Mouse (Mus musculus) intestine, embryonic 14.5 days (tissue): ENCODE results near the gene Gipc1. TPM values are rescaled to one million over a fixed set of nuclear protein-coding genes. Genes with fewer than 3 reads are reported as not detected.
A peak's percentile ranks its signal among the peaks of the same experiment; 100 is the strongest.

Experiments used
- ATAC-seq: fragments of 200-750 bp; cut with Nextera tagmentation; replicated peaks from 2 replicates; pipeline ENCODE4 v1.8.0; 2017; ENCODE audit warnings: low read depth, moderate number of reproducible peaks, moderate TSS enrichment, moderate library complexity; ENCODE audit not compliant: low FRiP score, low TSS enrichment
- DNase-seq: peaks from one replicate; pipeline ENCODE4 v3.0.0-alpha.2; 2018; ENCODE audit warnings: low spot score
- H3K27ac ChIP-seq: fragments of 300-500 bp; sonication (generic); 2 replicates; pipeline ENCODE4 v1.5.1; 2014; ENCODE audit warnings: low read depth, mild to moderate bottlenecking, control low read depth
- H3K27me3 ChIP-seq: fragments of 300-500 bp; sonication (generic); replicated peaks from 2 replicates; pipeline ENCODE4 v1.6.1; 2014; ENCODE audit warnings: low read length, control low read depth; ENCODE audit not compliant: control insufficient read depth, insufficient read depth
- H3K36me3 ChIP-seq: fragments of 300-500 bp; sonication (generic); 2 replicates; pipeline ENCODE4 v1.6.1; 2014; ENCODE audit warnings: low read length, control low read depth; ENCODE audit not compliant: control insufficient read depth, insufficient read depth
- H3K4me1 ChIP-seq: fragments of 300-500 bp; sonication (generic); replicated peaks from 2 replicates; pipeline ENCODE4 v1.6.1; 2014; ENCODE audit warnings: low read length, control low read depth, mixed read lengths; ENCODE audit not compliant: control insufficient read depth, insufficient read depth
- H3K4me2 ChIP-seq: fragments of 300-500 bp; sonication (generic); 2 replicates; pipeline ENCODE4 v1.6.1; 2014; ENCODE audit warnings: low read length
- H3K4me3 ChIP-seq: fragments of 300-500 bp; sonication (generic); 2 replicates; pipeline ENCODE4 v1.5.1; 2014; ENCODE audit warnings: low read depth, low read length, control low read depth, mixed read lengths
- H3K9ac ChIP-seq: fragments of 300-500 bp; sonication (generic); 2 replicates; pipeline ENCODE4 v1.6.1; 2014; ENCODE audit warnings: mild to moderate bottlenecking, low read length
- H3K9me3 ChIP-seq: fragments of 300-500 bp; sonication (generic); 2 replicates; pipeline ENCODE4 v1.6.1; 2016; ENCODE audit warnings: low read length, control low read depth; ENCODE audit not compliant: control insufficient read depth
- WGBS: fragments of 180-500 bp; shearing (Covaris S2); extraction: QIAGEN DNeasy Blood & Tissue Kit; methylation state at CpG from one replicate; pipeline ENCODE4 v1.1.7; 2014; 5-methylcytosine and 5-hydroxymethylcytosine counted together
- polyA plus RNA-seq: library from polyadenylated mRNA; unstranded; fragments of >200 nt; fragmentation: Nextera tagmentation; extraction: Ambion mirVana; gene quantifications from 2 replicates; pipeline ENCODE4 v1.2.1, GENCODE M21; 2014

The Gipc1 gene
- polyA plus RNA-seq = 158 and 160 TPM in 2 replicates

DNA sequence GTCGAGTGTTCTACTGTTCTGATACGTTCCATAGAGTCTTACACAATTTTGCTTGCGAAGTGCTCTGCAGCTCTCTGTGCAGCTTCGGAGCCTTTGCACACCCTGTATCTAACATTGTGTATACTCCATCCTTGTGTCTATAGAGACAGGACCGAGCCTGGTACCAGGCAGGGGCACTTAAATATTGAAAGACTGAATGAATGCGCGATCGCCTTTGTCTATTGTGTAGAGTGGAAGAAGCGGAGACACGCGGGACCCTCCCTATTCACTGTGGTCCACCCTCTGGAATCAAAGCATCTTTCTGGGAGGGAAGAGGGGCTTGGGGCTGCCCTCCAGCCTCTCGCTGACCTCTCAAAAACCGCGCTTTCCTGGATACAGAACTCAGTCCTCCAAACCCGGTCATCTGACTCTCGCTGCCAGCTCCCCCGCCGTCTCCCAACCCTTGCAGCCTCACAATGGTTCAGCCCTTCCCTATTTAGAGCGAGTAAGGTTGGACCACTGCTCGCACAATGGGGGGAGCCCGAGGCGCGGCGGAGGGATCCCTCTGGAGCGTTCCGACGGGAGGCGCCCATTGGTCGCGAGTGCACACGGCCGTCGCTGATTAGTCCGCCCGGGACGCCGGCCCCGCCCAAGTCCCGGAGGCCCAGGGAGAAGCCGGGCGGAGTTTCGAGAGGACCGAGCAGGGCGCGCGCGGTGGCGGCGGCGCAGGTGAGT lies at the start of gene Gipc1:
Gipc1 (plus strand) TSS at position 648 of the 714 bp plus-strand sequence.
- ATAC-seq (peak; percentile 95), DNase-seq (peak; percentile 96)
- Histone ChIP-seq H3K4me2 (peak within 1 kb of the TSS; percentile 72), H3K27ac (peak within 1 kb of the TSS; percentile 76), H3K9me3 (no peaks in the 10 kb centered on the region), H3K27me3 (no peaks in the 10 kb centered on the region), H3K4me1 (peaks cover 12% of the 10 kb centered on the region), H3K36me3 (peaks cover 9% of the 10 kb centered on the region; the same call in 1 of the 2 replicates), H3K9ac (peak within 1 kb of the TSS; percentile 81), H3K4me3 (peak within 1 kb of the TSS; percentile 95)
- WGBS = 5% methylated on average over 42 of the region's 50 CpGs

DNA sequence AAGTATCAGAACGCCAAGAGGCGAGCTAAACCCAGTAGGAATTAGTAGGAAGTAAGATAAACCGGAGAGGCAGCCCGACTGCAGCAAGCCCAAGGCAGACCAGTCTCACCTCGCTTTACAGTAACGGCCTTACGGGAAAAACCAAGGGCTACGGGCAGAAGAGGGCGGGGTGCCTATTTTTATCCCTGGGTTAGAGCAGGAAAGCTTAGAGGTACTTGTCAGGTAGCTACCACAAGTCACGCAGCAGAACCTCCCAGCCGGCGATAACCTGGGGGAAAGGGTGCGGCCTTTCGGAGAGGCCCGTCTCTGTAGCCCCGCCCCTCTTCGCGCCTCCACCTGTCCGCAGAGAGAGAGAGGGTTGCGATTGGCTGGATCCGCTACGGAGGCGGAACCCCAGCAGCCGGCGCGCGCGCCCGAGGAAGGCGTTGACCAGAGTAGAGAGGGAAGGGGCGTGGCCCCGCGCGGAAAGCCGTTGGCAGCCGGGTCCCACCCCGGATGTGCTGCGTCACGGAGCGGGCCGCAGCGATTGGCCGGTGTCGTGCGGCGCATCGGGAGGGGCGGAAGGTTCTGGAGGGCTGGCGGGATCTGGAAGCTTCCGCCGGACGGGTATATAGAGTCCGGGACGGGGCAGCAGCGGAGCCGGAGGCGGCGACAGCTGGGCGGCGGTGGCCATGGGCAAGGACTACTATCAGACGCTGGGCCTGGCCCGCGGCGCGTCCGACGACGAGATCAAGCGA lies 44.6 kb upstream of the Gipc1 start, which contains the start of the genes Tecr and Dnajb1:
Tecr (minus strand) TSS at position 311 of the 737 bp plus-strand sequence.
Dnajb1 (plus strand) TSS at position 533 of the 737 bp plus-strand sequence.
- Histone ChIP-seq H3K36me3 (peaks cover 33% of the 10 kb centered on the region), H3K4me3 (peak within 1 kb of the TSS; percentile 79), H3K4me1 (peaks cover 11% of the 10 kb centered on the region), H3K27ac (peak within 1 kb of the TSS; percentile 96), H3K9me3 (no peaks in the 10 kb centered on the region), H3K27me3 (no peaks in the 10 kb centered on the region), H3K9ac (peak within 1 kb of the TSS; percentile 84), H3K4me2 (peak within 1 kb of the TSS; percentile 97)
- under 1% methylated on average over 52 of the region's 69 CpGs for WGBS
- ATAC-seq (peak; percentile 94), DNase-seq (peak; percentile 98)

DNA sequence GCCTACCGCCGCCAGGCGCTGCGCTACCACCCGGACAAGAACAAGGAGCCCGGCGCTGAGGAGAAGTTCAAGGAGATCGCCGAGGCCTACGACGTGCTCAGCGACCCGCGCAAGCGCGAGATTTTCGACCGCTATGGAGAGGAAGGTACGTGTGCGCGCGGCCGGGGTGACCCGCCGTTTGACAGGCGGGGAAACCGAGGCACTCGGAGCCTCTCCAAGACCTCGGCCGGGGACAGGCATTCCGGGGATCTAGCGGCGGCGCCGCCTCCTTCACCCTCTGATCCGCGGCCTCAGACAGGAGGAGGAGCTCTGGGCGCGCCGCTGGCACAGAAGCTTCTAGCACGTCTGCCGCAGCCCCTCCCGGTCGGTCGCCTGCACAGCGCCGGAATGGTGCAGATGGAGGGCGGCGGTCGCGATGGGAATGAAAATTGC lies 44.1 kb upstream of the Gipc1 start:
- peaks cover 11% of the 10 kb centered on the region for H3K4me1 ChIP-seq
- under 1% methylated on average over 47 of the region's 51 CpGs for WGBS
- ATAC-seq = peak; percentile 74

DNA sequence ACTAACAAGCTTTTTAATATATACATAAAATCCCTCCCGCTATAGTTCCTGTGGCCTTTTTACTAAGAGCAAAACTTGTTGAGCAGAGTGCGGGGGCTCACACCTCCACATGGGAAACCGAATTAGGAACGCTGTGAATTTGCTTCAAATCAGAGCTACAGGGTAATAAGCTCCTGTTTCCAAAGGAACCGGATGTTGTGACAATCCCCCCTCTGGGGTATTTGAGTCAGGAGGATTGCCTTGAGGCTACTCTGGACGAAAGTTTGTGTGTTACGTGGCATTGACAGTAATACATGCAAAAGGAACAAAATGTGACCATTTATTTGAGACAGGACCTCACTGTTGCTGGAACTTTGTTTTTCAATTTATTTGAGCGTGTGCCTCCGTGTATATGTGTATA lies 43.4 kb upstream of the Gipc1 start:
- Histone ChIP-seq H3K27ac (peak overlapping the region; percentile 96), H3K9me3 (no peaks in the 10 kb centered on the region), H3K27me3 (no peaks in the 10 kb centered on the region), H3K4me1 (peaks cover 11% of the 10 kb centered on the region), H3K4me3 (peak overlapping the region; percentile 79), H3K36me3 (peaks cover 43% of the 10 kb centered on the region), H3K4me2 (peak overlapping the region; percentile 97), H3K9ac (peak overlapping the region; percentile 84)
- DNase-seq (no peak), ATAC-seq (no peak)
- WGBS = 31% methylated on average over 9 of the region's 9 CpGs

More for the DNA sequence above, 44.1 kb upstream of the Gipc1 start:
- no peaks in the 10 kb centered on the region for H3K9me3 ChIP-seq
- H3K27me3 ChIP-seq = no peaks in the 10 kb centered on the region
- DNase-seq = no peak
- peaks cover 38% of the 10 kb centered on the region for H3K36me3 ChIP-seq
- H3K27ac ChIP-seq = peak overlapping the region; percentile 96
- peak overlapping the region; percentile 84 for H3K9ac ChIP-seq
- peak overlapping the region; percentile 79 for H3K4me3 ChIP-seq
- H3K4me2 ChIP-seq = peak overlapping the region; percentile 97

DNA sequence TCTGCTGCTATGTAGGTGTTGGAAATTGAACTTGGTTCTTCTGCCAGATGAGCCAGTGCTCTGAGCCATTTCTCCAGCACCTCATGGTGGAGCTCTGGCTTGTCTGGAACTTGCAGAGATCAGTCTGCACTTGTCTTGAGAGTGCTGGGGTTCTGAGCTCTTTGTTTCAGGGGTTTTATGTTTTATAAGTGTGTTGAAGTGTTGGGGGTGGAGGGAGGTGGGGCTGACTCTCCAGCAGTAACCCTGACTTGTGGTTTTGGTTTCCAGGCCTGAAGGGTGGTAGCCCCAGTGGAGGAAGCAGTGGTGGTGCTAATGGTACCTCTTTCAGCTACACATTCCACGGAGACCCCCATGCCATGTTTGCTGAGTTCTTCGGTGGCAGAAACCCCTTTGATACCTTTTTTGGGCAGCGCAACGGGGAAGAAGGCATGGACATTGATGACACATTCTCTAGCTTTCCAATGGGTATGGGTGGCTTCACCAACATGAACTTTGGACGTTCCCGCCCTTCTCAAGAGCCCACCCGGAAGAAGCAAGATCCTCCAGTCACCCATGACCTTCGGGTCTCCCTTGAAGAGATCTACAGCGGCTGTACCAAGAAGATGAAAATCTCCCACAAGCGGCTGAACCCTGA lies 42.8 kb upstream of the Gipc1 start:
- WGBS = 86% methylated on average over 10 of the region's 10 CpGs
- Histone ChIP-seq H3K9me3 (no peaks in the 10 kb centered on the region), H3K27me3 (no peaks in the 10 kb centered on the region), H3K27ac (no peak overlapping the region), H3K9ac (peak overlapping the region; percentile 84), H3K4me1 (peaks cover 11% of the 10 kb centered on the region), H3K36me3 (peaks cover 47% of the 10 kb centered on the region), H3K4me3 (peak overlapping the region; percentile 79), H3K4me2 (peak overlapping the region; percentile 97)
- DNase-seq (no peak), ATAC-seq (no peak)

DNA sequence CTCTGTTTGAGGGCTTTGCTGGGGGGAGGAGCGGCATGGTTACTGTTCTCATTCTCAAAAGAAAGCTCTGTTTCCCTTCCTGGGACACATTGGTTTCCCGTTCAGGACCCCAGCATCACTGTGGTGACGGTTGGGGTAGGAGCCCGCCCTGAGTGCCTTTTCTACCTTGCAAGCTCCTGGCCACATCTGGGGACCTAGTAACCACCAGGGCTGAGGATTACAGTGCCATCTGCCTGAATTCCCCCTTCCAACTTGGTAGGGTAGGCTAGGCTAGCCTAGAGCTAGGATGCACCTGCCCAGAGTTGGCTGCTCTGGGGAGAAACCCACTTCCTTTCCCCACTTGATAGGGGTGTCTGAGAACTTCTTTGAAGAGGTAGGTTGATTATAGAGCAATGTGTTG lies 40.6 kb upstream of the Gipc1 start:
- Histone ChIP-seq H3K4me2 (no peak overlapping the region), H3K9ac (no peak overlapping the region), H3K9me3 (no peaks in the 10 kb centered on the region), H3K4me3 (no peak overlapping the region), H3K27me3 (no peaks in the 10 kb centered on the region), H3K27ac (no peak overlapping the region), H3K36me3 (peaks cover 47% of the 10 kb centered on the region), H3K4me1 (peaks cover 11% of the 10 kb centered on the region)
- ATAC-seq (no peak), DNase-seq (peak; percentile 39)
- WGBS = 92% methylated on average over 4 of the region's 4 CpGs

DNA sequence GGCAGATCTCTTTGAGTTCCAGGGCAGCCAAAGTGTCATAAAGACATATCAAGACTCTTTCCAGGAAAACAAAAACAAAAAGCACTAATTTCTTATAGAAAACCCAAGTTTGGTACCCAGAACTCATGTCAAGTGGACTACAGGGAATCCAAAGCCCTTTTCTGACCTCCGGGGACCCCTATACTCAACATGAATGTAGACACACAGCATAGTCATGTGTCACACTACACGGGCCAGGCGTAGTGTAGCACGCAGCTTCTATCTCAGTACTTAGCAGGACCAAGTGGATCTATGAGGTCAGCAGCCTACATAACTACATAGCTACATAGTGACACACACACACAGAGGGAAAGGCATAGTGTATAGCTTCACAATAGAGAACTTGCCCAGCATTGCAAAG lies 38.8 kb upstream of the Gipc1 start:
- H3K4me3 ChIP-seq = no peak overlapping the region
- no peak overlapping the region for H3K27ac ChIP-seq
- peaks cover 47% of the 10 kb centered on the region for H3K36me3 ChIP-seq
- no peak for DNase-seq
- peaks cover 7% of the 10 kb centered on the region for H3K4me1 ChIP-seq
- no peak overlapping the region for H3K4me2 ChIP-seq
- ATAC-seq = no peak
- no peak overlapping the region for H3K9ac ChIP-seq
- H3K9me3 ChIP-seq = no peaks in the 10 kb centered on the region
- WGBS = 90% methylated on average over 4 of the region's 4 CpGs
- no peaks in the 10 kb centered on the region for H3K27me3 ChIP-seq

DNA sequence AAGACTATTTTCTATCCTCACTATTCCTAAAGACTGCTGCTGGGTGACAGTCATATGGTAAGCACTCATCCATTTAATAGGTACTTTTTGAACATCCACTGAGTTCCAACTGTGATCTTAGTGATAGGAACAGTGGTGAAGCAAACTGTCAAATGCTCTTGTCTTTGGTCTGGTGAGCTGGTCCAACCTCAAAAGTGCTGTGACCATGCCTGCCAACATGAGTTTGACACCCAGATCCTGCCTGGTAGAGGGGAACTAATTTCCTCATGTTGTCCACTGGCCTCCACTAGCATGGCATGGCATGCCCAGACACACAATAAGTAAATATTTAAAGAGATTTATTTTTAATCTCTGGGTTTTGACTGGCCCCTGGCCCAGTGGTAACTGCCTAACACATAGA lies 35.9 kb upstream of the Gipc1 start:
- no peak for DNase-seq
- Histone ChIP-seq H3K4me2 (no peak overlapping the region), H3K9ac (no peak overlapping the region), H3K27me3 (no peaks in the 10 kb centered on the region), H3K27ac (no peak overlapping the region), H3K4me1 (no peaks in the 10 kb centered on the region), H3K9me3 (no peaks in the 10 kb centered on the region), H3K36me3 (peaks cover 26% of the 10 kb centered on the region), H3K4me3 (no peak overlapping the region)
- no peak for ATAC-seq
